Mouse (Mus musculus): ENCODE measurements around the gene Olfr775.

The Olfr775 gene

DNA sequence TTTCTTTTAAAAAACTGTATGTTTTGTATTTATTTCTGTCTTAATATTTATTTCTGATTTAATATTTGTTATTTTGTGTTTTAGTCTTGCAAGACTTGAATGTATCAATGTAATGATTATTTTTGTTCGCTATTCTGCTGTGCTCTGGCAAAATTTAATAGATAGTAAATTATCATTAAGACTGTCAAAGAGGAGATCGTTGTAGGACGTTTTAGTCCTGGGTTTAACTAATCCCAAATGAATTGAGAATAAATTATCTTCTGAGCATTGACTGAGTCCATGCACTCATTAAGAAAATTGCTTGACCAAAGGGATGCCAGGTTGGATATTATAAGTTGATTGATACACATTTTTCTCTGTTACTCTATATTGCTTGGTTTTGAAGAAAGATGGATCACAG, at the start of gene Olfr775:
Olfr775 (plus strand) TSS at position 301 of the 400 bp plus-strand sequence.
- DNase-seq (ENCODE audit: low read depth, low spot score): no peak

GRCm38 (mm10) chr10:129230737-129231136, 17.5 kb upstream of the Olfr775 start:
- DNase-seq (ENCODE audit: low read depth, low spot score): no peak

DNA sequence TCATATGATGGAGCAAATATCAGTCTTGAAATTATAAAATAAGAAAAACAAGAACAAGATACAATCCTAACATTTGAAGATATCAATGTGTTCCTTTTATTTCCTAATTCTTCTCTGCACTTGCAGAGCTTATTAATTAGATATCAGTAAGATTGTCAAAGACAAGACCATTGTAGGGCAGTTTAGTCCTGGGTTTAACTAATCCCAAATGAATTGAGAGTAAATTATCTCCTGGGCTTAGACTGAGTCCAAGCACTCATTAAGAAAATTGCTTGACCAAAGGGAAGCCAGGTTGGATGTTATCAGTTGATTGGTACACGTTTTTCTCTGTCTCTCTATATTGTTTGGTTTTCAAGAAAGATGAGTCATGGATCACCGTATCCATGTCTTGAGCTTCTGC, 12.3 kb upstream of the Olfr775 start, which contains the start of gene Olfr774:
Olfr774 (plus strand) TSS at position 301 of the 400 bp plus-strand sequence.
- DNase-seq (ENCODE audit: low read depth, low spot score): no peak

DNA sequence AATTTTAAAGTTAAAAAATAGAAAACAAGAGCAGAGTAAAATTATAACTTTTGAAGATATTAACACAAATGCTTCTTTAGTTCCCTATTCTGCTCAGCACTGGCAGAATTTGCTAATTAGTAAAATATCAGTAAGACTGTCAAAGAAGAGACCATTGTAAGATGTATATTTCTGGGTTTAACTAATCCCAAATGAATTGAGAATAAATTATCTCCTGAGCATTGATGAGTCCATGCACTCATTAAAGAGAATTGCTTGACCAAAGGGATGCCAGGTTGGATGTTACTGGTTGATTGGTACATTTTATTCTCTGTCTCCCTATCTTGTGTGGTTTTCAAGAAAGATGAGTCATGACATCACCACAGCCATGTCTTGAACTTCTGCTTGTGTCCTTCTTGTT, 10.6 kb downstream of the Olfr775 start, which contains the start of gene Olfr776:
Olfr776 (plus strand) TSS at position 301 of the 400 bp plus-strand sequence.
- DNase-seq (ENCODE audit: low read depth, low spot score): no peak

GRCm38 (mm10) chr10:129271081-129271535, 22.9 kb downstream of the Olfr775 start, which contains the start of gene Olfr777:
Gene Olfr777, minus strand, starts transcription at chr10:129271485.
- no peak for DNase-seq (ENCODE audit: low read depth, low spot score)
